Mouse (Mus musculus): ENCODE results near the gene Nup107. TPM values are rescaled to one million over a fixed set of nuclear protein-coding genes. Genes with fewer than 3 reads are reported as not detected.

Gene Nup107
- polyA plus RNA-seq, 1 experiment: 1.0 TPM

DNA sequence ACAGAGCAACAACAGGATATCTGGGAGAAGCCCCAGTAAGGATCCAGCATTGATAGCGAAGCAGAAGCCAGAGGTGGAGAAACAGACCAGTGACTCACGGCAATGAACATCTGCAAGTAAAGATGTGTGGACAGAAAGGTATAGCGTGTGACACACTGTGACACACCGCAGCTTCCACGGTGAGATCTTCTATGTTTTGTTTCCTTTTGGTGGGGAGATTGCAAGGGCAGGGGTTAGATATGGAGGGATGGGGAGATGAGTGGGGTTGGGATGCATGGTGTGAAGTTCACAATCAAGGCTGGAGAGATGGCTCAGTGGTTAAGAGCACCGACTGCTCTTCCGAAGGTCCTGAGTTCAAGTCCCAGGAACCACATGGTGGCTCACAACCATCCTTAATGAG is 62.4 kb downstream of the Nup107 start:
- no peaks in the 10 kb centered on the region for H3K9me3 ChIP-seq (ENCODE audit: control insufficient read depth, low read length)

DNA sequence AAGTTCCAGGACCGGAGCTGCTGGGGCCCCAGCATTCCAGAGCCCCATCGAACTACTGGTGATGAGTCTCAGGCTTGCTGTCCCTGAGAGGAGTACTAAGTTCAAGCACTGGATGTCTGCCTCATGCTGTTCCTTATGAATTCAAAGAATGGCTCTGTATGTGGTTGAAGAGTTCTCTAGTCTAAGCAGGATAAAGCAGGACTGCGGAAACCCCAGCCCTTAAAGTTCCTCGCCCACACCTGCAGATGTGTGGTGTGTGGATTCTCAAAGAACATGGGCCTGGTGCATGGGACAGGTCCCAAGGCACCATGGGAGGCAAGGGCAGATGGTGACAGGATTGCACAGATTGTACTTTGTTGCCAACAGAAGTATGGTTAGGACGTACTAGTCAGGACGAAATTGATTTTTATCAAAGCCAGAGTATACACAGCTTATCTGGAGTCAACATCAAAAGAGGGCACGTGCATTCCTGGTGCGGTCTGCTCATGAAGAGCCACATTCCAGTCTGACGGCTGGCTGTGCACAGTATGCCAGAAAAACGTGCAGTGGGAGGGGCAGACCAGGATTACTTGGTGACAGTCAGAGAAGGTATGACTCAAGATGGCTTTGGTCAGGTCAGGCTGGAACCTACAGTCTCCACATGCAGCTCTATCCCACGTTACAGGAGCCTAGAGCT is 63.2 kb downstream of the Nup107 start:
- peaks cover 29% of the 10 kb centered on the region for H3K4me1 ChIP-seq (ENCODE audit: control insufficient read depth)
- H3K36me3 ChIP-seq (ENCODE audit: control insufficient read depth): no peaks in the 10 kb centered on the region
- no peaks in the 10 kb centered on the region for H3K9me3 ChIP-seq (ENCODE audit: control insufficient read depth, low read length)
- TF ChIP-seq GATA1 (IDR thresholded peaks at IDR 0.05; ENCODE audit: low read length) (no peak), TAL1 (IDR thresholded peaks at IDR 0.05; ENCODE audit: low read length) (no peak)
- no peaks in the 10 kb centered on the region for H3K27me3 ChIP-seq (ENCODE audit: control insufficient read depth)
- H3K4me3 ChIP-seq (replicated peaks): no peak overlapping the region

More for the DNA sequence above, 62.4 kb downstream of the Nup107 start:
- Histone ChIP-seq H3K4me3 (replicated peaks) (no peak overlapping the region), H3K27me3 (ENCODE audit: control insufficient read depth) (no peaks in the 10 kb centered on the region), H3K4me1 (ENCODE audit: control insufficient read depth) (peaks cover 29% of the 10 kb centered on the region), H3K36me3 (ENCODE audit: control insufficient read depth) (no peaks in the 10 kb centered on the region)
- TF ChIP-seq GATA1 (IDR thresholded peaks at IDR 0.05; ENCODE audit: low read length) (no peak), TAL1 (IDR thresholded peaks at IDR 0.05; ENCODE audit: low read length) (no peak)

- Histone ChIP-seq H3K4me3 (replicated peaks) (no peak overlapping the region), H3K27me3 (ENCODE audit: control insufficient read depth) (no peaks in the 10 kb centered on the region), H3K9me3 (ENCODE audit: control insufficient read depth, low read length) (no peaks in the 10 kb centered on the region), H3K4me1 (ENCODE audit: control insufficient read depth) (peaks cover 29% of the 10 kb centered on the region), H3K36me3 (ENCODE audit: control insufficient read depth) (no peaks in the 10 kb centered on the region)
- TF ChIP-seq GATA1 (IDR thresholded peaks at IDR 0.05; ENCODE audit: low read length) (no peak), TAL1 (IDR thresholded peaks at IDR 0.05; ENCODE audit: low read length) (no peak)
Measured at GRCm38 (mm10) chr10:117728574-117728973, 63.9 kb downstream of the Nup107 start.

- H3K4me1 ChIP-seq (ENCODE audit: control insufficient read depth): peaks cover 20% of the 10 kb centered on the region
- H3K36me3 ChIP-seq (ENCODE audit: control insufficient read depth): no peaks in the 10 kb centered on the region
- H3K27me3 ChIP-seq (ENCODE audit: control insufficient read depth): no peaks in the 10 kb centered on the region
- no peaks in the 10 kb centered on the region for H3K9me3 ChIP-seq (ENCODE audit: control insufficient read depth, low read length)
- TF ChIP-seq GATA1 (IDR thresholded peaks at IDR 0.05; ENCODE audit: low read length) (no peak), TAL1 (IDR thresholded peaks at IDR 0.05; ENCODE audit: low read length) (no peak)
- no peak overlapping the region for H3K4me3 ChIP-seq (replicated peaks)
Measured at GRCm38 (mm10) chr10:117727518-117728110, 64.9 kb downstream of the Nup107 start.

DNA sequence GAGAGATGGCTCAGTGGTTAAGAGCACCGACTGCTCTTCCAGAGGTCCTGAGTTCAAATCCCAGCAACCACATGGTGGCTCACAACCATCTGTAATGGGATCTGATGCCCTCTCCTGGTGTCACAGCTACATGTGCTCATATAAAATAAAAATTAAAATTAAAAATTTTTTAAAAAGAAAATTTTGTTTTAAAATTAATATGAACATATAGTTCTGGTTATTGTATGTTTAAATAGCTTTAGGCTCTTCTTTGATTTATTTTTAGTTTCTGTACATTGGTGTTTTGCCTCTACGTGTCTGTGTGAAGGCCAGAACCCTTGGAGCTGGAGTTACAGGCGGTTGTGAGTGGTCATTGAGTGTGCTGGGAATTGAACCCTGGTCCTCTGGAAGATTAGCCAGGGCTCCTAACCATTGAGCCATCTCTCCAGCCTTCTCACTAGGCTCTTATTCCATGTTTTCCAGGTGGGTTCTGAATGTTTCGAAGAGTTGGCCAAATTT is 65.6 kb downstream of the Nup107 start:
- H3K4me3 ChIP-seq (replicated peaks): no peak overlapping the region
- H3K36me3 ChIP-seq (ENCODE audit: control insufficient read depth): no peaks in the 10 kb centered on the region
- no peaks in the 10 kb centered on the region for H3K9me3 ChIP-seq (ENCODE audit: control insufficient read depth, low read length)
- TF ChIP-seq GATA1 (IDR thresholded peaks at IDR 0.05; ENCODE audit: low read length) (no peak), TAL1 (IDR thresholded peaks at IDR 0.05; ENCODE audit: low read length) (no peak)
- no peaks in the 10 kb centered on the region for H3K27me3 ChIP-seq (ENCODE audit: control insufficient read depth)
- peaks cover 14% of the 10 kb centered on the region for H3K4me1 ChIP-seq (ENCODE audit: control insufficient read depth)

- Histone ChIP-seq H3K27me3 (ENCODE audit: control insufficient read depth) (no peaks in the 10 kb centered on the region), H3K36me3 (ENCODE audit: control insufficient read depth) (no peaks in the 10 kb centered on the region), H3K4me1 (ENCODE audit: control insufficient read depth) (peaks cover 8% of the 10 kb centered on the region), H3K4me3 (replicated peaks) (no peak overlapping the region), H3K9me3 (ENCODE audit: control insufficient read depth, low read length) (no peaks in the 10 kb centered on the region)
- TF ChIP-seq TAL1 (IDR thresholded peaks at IDR 0.05; ENCODE audit: low read length) (no peak), GATA1 (IDR thresholded peaks at IDR 0.05; ENCODE audit: low read length) (no peak)
Measured at GRCm38 (mm10) chr10:117726350-117726749, 66.2 kb downstream of the Nup107 start.

- Histone ChIP-seq H3K27me3 (ENCODE audit: control insufficient read depth) (no peaks in the 10 kb centered on the region), H3K4me3 (replicated peaks) (no peak overlapping the region), H3K36me3 (ENCODE audit: control insufficient read depth) (no peaks in the 10 kb centered on the region), H3K4me1 (ENCODE audit: control insufficient read depth) (peaks cover 2% of the 10 kb centered on the region), H3K9me3 (ENCODE audit: control insufficient read depth, low read length) (no peaks in the 10 kb centered on the region)
- no peak for TF ChIP-seq GATA1 (IDR thresholded peaks at IDR 0.05; ENCODE audit: low read length)
- TF ChIP-seq TAL1 (IDR thresholded peaks at IDR 0.05; ENCODE audit: low read length): no peak
Measured at GRCm38 (mm10) chr10:117725671-117726070, 66.8 kb downstream of the Nup107 start.

DNA sequence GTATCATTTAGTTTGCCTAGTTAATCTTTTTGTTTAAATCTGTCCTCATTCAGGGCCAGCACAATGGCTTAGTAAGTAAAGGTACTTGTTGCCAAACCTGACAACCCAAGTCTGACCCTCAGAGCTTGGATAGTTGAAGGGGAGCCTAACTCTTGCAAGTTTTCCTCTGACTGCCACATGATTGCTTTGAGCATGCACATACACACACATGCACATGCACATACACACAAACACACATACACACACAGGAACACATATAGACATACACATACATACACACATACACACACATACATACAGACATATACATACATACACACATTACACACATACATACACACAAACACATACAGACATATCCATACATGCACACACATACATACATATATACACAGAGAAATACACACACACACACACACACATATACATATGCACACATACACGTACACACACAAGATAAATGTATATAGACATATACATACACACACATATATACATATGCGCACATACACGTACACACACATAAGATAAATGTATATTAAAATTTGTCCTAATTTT is 67.6 kb downstream of the Nup107 start:
- H3K9me3 ChIP-seq (ENCODE audit: control insufficient read depth, low read length): no peaks in the 10 kb centered on the region
- H3K4me1 ChIP-seq (ENCODE audit: control insufficient read depth): no peaks in the 10 kb centered on the region
- H3K27me3 ChIP-seq (ENCODE audit: control insufficient read depth): no peaks in the 10 kb centered on the region
- TF ChIP-seq TAL1 (IDR thresholded peaks at IDR 0.05; ENCODE audit: low read length) (no peak), GATA1 (IDR thresholded peaks at IDR 0.05; ENCODE audit: low read length) (no peak)
- H3K4me3 ChIP-seq (replicated peaks): no peak overlapping the region
- H3K36me3 ChIP-seq (ENCODE audit: control insufficient read depth): no peaks in the 10 kb centered on the region

- Histone ChIP-seq H3K36me3 (ENCODE audit: control insufficient read depth) (no peaks in the 10 kb centered on the region), H3K4me1 (ENCODE audit: control insufficient read depth) (no peaks in the 10 kb centered on the region), H3K27me3 (ENCODE audit: control insufficient read depth) (no peaks in the 10 kb centered on the region), H3K4me3 (replicated peaks) (no peak overlapping the region), H3K9me3 (ENCODE audit: control insufficient read depth, low read length) (no peaks in the 10 kb centered on the region)
- TF ChIP-seq GATA1 (IDR thresholded peaks at IDR 0.05; ENCODE audit: low read length) (no peak), TAL1 (IDR thresholded peaks at IDR 0.05; ENCODE audit: low read length) (no peak)
Measured at GRCm38 (mm10) chr10:117724136-117724718, 68.3 kb downstream of the Nup107 start.

Data from erythroblast, embryonic 14.5 days (primary cell).